Mouse (Mus musculus) stomach, embryonic 15.5 days (tissue): ENCODE measurements around the gene Ehd1. TPM values are rescaled to one million over a fixed set of nuclear protein-coding genes. Genes with fewer than 3 reads are reported as not detected.

Source experiments
- ATAC-seq: fragments of 200-750 bp; cut with Nextera tagmentation; 2 replicates; pipeline ENCODE4 v1.8.0; 2017; ENCODE audit warnings: low read depth, moderate number of reproducible peaks, moderate TSS enrichment; ENCODE audit not compliant: insufficient read depth, low FRiP score
- H3K27ac ChIP-seq: fragments of 300-500 bp; sonication (generic); 2 replicates; pipeline ENCODE4 v1.5.1; 2015; ENCODE audit warnings: mild to moderate bottlenecking, inconsistent platforms
- H3K27me3 ChIP-seq: fragments of 300-500 bp; sonication (generic); replicated peaks from 2 replicates; pipeline ENCODE4 v1.6.1; 2015; ENCODE audit warnings: inconsistent platforms
- H3K36me3 ChIP-seq: fragments of 300-500 bp; sonication (generic); 2 replicates; pipeline ENCODE4 v1.6.1; 2015; ENCODE audit warnings: inconsistent platforms
- H3K4me1 ChIP-seq: fragments of 300-500 bp; sonication (generic); 2 replicates; pipeline ENCODE4 v1.6.1; 2015; ENCODE audit warnings: inconsistent platforms
- H3K4me2 ChIP-seq: fragments of 300-500 bp; sonication (generic); 2 replicates; pipeline ENCODE4 v1.6.1; 2015; ENCODE audit warnings: mild to moderate bottlenecking, inconsistent platforms
- H3K4me3 ChIP-seq: fragments of 300-500 bp; sonication (generic); replicated peaks from 2 replicates; pipeline ENCODE4 v1.5.1; 2015; ENCODE audit warnings: inconsistent platforms
- H3K9ac ChIP-seq: fragments of 300-500 bp; sonication (generic); 2 replicates; pipeline ENCODE4 v1.6.1; 2015; ENCODE audit warnings: inconsistent platforms
- H3K9me3 ChIP-seq: fragments of 300-500 bp; sonication (generic); 2 replicates; pipeline ENCODE4 v1.6.1; 2016; ENCODE audit warnings: inconsistent platforms
- WGBS: fragments of 180-500 bp; shearing (Covaris S2); methylation state at CpG from one replicate; pipeline ENCODE4 v1.1.7; 2015; 5-methylcytosine and 5-hydroxymethylcytosine counted together
- polyA plus RNA-seq: library from polyadenylated mRNA; unstranded; fragments of >200 nt; fragmentation: Nextera tagmentation; extraction: Ambion mirVana; gene quantifications from 2 replicates; pipeline ENCODE4 v1.2.1, GENCODE M21; 2015

Ehd1 gene
- polyA plus RNA-seq, 1 experiment from 2014 or later: 73.4 TPM

DNA sequence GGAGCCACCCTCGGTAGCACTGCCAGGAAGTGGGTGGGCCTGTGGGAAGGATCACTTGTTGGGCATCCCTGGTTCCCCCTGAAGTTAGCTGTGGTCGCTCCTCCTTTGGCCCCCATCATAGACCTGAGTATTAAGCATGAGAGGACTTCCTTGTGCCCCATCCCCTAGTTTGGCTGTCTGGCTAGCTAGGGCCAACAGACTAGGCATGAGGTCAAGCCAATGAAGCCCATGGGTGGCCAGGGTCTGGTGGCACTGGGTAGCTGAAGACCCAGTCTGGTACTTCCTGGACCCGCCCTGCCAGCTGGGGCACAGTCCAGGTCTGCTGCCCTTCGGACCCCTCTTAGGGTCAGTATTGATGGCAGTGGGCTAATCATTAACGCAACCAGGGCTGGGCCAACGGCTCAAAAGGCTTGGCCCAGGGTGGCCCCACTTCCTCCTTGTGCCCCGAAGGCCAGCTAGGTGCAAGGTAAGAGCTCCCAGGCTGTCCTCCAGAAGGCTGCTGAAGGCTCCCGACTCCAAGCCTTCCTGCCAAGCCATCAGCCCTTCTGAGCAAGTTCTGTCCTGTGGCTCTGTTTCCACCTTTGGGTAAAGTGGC lies 13.6 kb upstream of the Ehd1 start:
- Histone ChIP-seq H3K27me3 (no peaks in the 10 kb centered on the region), H3K4me3 (peak overlapping the region; percentile 35), H3K4me2 (peak overlapping the region; percentile 49), H3K27ac (peak overlapping the region; percentile 78), H3K4me1 (peaks cover 2% of the 10 kb centered on the region; the same call in 1 of the 2 replicates), H3K36me3 (peaks cover 24% of the 10 kb centered on the region), H3K9me3 (no peaks in the 10 kb centered on the region), H3K9ac (no peak overlapping the region)
- ATAC-seq: peak; percentile 68
- 64% methylated on average over 8 of the region's 8 CpGs for WGBS

DNA sequence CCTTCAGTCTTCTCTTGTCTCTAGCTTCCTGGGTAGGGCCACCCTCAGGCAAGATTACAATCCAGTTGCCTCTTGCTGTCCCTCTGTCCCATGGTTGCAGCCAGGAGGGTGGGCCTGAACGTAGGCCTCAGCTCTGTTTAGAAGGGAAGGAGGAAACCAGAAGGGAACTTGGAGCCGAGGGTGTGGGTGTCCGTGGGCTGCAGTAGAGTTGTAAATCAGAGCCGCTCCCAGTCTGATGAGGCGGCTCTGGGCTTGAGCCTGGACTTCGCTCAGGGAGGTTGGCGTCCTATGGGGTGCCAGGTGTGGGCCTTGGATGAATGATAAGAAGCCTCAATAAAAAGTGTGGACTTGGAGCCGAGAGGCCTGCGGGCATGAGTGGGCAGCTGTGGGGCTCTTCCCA lies 12.3 kb upstream of the Ehd1 start:
- H3K4me1 ChIP-seq: peaks cover 2% of the 10 kb centered on the region; the same call in 1 of the 2 replicates
- peak overlapping the region; percentile 35 for H3K4me3 ChIP-seq
- no peaks in the 10 kb centered on the region for H3K27me3 ChIP-seq
- peaks cover 20% of the 10 kb centered on the region for H3K36me3 ChIP-seq
- H3K9me3 ChIP-seq: no peaks in the 10 kb centered on the region
- ATAC-seq: peak; percentile 33; the same call in 1 of the 2 replicates
- peak overlapping the region; percentile 49 for H3K4me2 ChIP-seq
- WGBS: 58% methylated on average over 9 of the region's 9 CpGs
- no peak overlapping the region; the same call in 1 of the 2 replicates for H3K9ac ChIP-seq
- peak overlapping the region; percentile 78; the same call in 1 of the 2 replicates for H3K27ac ChIP-seq

- H3K27me3 ChIP-seq: no peaks in the 10 kb centered on the region
- H3K36me3 ChIP-seq: peaks cover 18% of the 10 kb centered on the region
- H3K4me2 ChIP-seq: peak overlapping the region; percentile 49
- H3K9me3 ChIP-seq: no peaks in the 10 kb centered on the region
- H3K4me1 ChIP-seq: peaks cover 2% of the 10 kb centered on the region; the same call in 1 of the 2 replicates
- ATAC-seq: no peak
- peak overlapping the region; percentile 35 for H3K4me3 ChIP-seq
- WGBS: 76% methylated on average over 8 of the region's 8 CpGs
- 0 out of 2 replicates have a peak overlapping the region, but pooled peaks have one; percentile 21 for H3K27ac ChIP-seq
- H3K9ac ChIP-seq: no peak overlapping the region
These were observed 11.6 kb upstream of the Ehd1 start for GRCm38 (mm10) chr19:6264945-6265344.

DNA sequence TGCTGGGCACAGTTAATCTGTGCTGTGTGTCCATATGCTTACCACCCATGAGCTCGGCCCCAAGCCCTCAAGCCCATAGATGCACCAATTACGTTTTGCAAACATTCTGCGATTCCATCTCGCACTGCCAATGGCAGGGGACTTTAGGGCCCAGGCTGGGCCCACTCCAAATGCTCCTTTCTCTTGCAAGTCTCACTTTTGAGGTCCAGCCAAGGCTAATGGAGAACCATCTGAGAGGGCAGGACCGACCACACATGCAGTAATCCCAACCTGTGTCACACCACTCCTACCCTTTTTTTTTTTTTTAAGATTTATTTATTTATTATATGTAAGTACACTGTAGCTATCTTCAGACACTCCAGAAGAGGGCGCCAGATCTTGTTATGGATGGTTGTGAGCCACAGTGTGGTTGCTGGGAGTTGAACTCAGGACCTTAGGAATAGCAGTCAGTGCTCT lies 10.8 kb upstream of the Ehd1 start:
- no peak overlapping the region for H3K27ac ChIP-seq
- H3K4me2 ChIP-seq: 0 out of 2 replicates have a peak overlapping the region, but pooled peaks have one; percentile 49
- no peak for ATAC-seq
- WGBS: 67% methylated on average over 6 of the region's 6 CpGs
- H3K27me3 ChIP-seq: no peaks in the 10 kb centered on the region
- H3K4me1 ChIP-seq: peaks cover 2% of the 10 kb centered on the region; the same call in 1 of the 2 replicates
- no peaks in the 10 kb centered on the region for H3K9me3 ChIP-seq
- 0 out of 2 replicates have a peak overlapping the region, but pooled peaks have one; percentile 35 for H3K4me3 ChIP-seq
- no peak overlapping the region for H3K9ac ChIP-seq
- peaks cover 10% of the 10 kb centered on the region for H3K36me3 ChIP-seq

DNA sequence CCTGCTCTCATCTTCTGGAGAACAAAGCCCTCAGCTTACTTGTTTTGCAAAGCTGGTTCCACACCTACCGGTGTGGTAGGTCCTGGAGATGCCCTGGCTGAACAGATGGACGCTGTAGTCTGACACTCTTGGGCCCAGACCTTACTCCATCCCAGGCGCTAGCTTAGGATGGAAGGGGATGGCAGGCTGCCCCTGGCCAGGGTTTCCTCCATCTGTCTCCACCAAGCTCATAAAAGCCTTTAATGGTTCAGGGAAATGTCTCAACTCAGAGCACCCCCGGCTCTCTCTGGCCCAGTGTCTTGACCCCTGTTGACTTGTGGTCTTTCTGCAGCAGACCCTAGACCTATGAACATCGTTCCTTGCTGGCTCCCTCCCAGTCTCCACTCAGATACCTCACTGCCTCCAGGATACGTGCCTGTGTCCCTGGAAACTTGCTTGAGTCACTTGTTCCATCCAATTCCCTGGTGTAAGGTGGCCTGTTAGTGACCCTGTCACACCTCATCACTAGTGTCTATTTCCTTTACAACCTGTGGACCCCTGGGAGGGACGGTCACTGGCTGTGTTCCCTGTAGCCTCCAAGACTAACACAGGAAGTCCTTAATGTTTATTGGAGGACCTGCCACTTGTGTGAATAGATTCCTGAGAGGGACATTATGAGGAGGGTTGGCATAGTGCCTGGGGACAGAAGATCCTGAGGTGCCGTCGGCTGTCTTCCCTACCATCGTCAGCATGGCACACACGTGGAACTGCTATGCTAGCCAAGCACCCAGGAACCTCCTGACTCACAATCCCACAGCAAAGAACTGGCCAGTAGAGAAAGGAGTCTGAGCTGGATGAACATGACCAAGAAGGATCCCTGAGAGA lies 9.0 kb upstream of the Ehd1 start:
- WGBS: 60% methylated on average over 11 of the region's 11 CpGs
- H3K9ac ChIP-seq: no peak overlapping the region
- no peak for ATAC-seq
- H3K36me3 ChIP-seq: no peaks in the 10 kb centered on the region
- H3K4me1 ChIP-seq: peaks cover 6% of the 10 kb centered on the region; the same call in 1 of the 2 replicates
- no peak overlapping the region for H3K27ac ChIP-seq
- H3K4me2 ChIP-seq: no peak overlapping the region
- no peaks in the 10 kb centered on the region for H3K9me3 ChIP-seq
- no peaks in the 10 kb centered on the region for H3K27me3 ChIP-seq
- H3K4me3 ChIP-seq: no peak overlapping the region

- H3K27ac ChIP-seq: no peak overlapping the region
- peak; percentile 52; the same call in 1 of the 2 replicates for ATAC-seq
- no peak overlapping the region for H3K9ac ChIP-seq
These were observed 8.4 kb upstream of the Ehd1 start for GRCm38 (mm10) chr19:6268170-6268528.

DNA sequence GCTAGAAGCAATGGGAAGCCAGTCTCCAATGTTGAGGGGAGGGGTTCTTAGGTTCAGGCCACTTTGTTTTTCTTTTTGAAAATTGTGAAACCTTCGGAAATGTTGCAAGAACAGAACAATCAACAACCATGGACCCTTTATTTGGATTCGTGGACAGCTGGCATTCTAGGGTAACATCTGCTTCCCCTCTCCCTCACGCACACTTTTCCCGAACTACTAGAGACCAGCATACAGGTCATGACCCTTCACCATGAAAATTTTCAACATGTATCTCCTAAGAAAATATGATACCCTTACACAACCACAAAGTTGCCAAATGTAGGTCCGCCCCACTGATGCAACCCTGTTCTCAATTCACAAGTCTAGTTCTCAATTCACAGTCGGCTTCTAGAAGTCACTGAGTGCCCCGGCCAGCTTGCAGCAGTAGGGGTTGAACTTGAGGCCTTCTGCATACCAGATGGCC lies 7.8 kb upstream of the Ehd1 start:
- no peak overlapping the region for H3K27ac ChIP-seq
- no peaks in the 10 kb centered on the region for H3K9me3 ChIP-seq
- H3K4me1 ChIP-seq: peaks cover 6% of the 10 kb centered on the region; the same call in 1 of the 2 replicates
- 78% methylated on average over 7 of the region's 7 CpGs for WGBS
- H3K4me3 ChIP-seq: no peak overlapping the region
- no peak for ATAC-seq
- H3K36me3 ChIP-seq: no peaks in the 10 kb centered on the region
- no peak overlapping the region for H3K4me2 ChIP-seq
- H3K27me3 ChIP-seq: no peaks in the 10 kb centered on the region
- H3K9ac ChIP-seq: no peak overlapping the region

More at GRCm38 (mm10) chr19:6268170-6268528, 8.4 kb upstream of the Ehd1 start:
- Histone ChIP-seq H3K4me1 (peaks cover 6% of the 10 kb centered on the region; the same call in 1 of the 2 replicates), H3K9me3 (no peaks in the 10 kb centered on the region), H3K36me3 (no peaks in the 10 kb centered on the region), H3K4me3 (no peak overlapping the region), H3K27me3 (no peaks in the 10 kb centered on the region), H3K4me2 (no peak overlapping the region)
- 13% methylated on average over 8 of the region's 8 CpGs for WGBS

DNA sequence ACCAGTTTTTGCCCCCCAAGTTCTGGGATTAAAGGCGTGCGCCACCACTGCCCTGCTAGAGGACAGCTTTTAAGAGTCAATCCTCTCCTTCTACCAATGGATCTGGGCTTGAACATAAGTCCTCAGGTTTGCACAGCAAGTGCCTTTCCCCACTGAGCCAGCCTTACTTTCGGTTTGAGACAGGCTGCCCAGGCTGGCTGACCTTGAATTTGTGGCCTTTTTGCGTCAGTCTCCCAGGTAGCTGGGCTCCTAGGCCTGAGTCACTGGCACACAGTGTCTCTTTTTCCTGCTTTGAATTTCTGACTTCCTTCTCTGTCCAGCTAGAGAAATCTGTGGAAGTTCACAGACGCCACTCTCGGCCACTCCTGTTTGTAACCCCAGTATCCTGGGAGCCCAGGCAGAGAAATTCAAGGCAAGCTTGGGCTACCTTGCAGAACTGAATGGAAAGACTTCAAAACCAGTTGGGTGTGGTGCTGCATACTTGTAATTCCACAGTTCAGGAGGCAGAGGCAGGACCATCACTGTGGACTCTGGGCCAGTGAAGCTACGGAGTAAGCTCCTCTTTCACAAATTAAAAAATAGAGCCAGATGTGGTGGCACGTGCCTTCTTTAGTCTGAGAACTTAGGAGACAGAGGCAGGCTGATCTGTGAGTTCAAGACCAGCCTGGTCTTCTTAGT lies 6.6 kb upstream of the Ehd1 start:
- H3K9me3 ChIP-seq: no peaks in the 10 kb centered on the region
- no peak overlapping the region for H3K27ac ChIP-seq
- peaks cover 6% of the 10 kb centered on the region; the same call in 1 of the 2 replicates for H3K4me1 ChIP-seq
- no peak overlapping the region for H3K9ac ChIP-seq
- 80% methylated on average over 8 of the region's 8 CpGs for WGBS
- H3K4me3 ChIP-seq: no peak overlapping the region
- no peak for ATAC-seq
- H3K4me2 ChIP-seq: no peak overlapping the region
- no peaks in the 10 kb centered on the region for H3K36me3 ChIP-seq
- H3K27me3 ChIP-seq: no peaks in the 10 kb centered on the region

DNA sequence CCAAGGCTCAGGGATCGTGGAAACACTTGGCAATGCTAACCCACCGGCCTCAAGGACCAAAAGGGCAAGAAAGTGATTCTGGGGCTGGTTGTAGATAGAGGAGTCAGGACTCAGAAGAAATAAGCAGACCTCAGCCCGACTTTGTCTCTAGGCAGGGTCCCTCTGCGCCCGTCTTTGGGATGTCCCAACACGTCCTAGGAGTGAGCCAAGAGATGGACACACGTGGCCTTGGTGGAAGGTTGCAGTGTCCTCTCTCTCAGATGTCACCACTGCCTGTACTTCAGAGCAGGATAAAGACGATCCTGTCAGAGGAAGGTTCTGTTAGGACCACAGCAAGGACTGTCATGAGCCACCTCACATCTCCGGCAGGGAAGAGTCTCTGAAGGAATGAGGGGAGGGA lies 5.9 kb upstream of the Ehd1 start:
- peaks cover 9% of the 10 kb centered on the region for H3K4me1 ChIP-seq
- H3K27ac ChIP-seq: no peak overlapping the region
- no peaks in the 10 kb centered on the region for H3K9me3 ChIP-seq
- no peak for ATAC-seq
- no peak overlapping the region for H3K4me2 ChIP-seq
- no peaks in the 10 kb centered on the region for H3K27me3 ChIP-seq
- WGBS: 58% methylated on average over 9 of the region's 9 CpGs
- H3K36me3 ChIP-seq: no peaks in the 10 kb centered on the region
- H3K4me3 ChIP-seq: no peak overlapping the region
- H3K9ac ChIP-seq: no peak overlapping the region

DNA sequence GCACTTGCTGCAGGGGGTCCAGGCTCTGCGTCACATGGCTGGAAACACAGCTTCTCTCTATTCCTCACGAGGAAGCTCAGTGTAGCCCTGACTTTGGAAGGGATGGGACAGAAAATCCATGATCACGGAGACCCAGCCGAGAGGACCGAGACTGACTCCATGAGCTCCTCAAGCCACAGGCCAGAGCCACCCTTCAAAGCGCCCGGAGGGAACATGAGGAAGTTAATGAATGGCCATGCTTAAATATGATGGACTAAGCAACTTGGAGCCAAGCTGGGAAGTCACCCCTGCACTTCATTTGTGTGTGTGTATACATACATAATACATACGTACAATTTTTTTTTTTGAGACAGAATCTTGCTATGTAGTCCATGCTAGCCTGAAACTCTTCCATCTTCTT lies 5.3 kb upstream of the Ehd1 start:
- no peaks in the 10 kb centered on the region for H3K36me3 ChIP-seq
- ATAC-seq: no peak

DNA sequence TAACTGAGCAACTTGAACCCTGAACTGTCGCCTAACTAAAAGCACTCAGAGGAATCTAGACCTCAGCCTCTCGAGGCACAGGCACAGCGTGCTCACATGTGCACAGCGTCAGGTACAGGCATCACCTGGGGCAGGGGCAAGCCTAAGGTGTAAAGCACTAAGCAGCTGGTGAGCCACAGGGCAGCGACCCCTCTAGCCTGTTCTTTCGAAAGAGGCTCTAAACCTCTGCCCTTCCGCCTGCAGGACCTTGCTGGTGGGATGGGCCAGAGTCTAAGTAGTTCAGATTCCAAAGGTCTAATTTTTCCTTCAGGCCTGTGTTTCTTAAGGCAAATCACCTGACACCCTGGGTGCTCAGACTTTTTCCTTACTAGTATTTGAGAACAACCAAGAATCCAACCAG lies 4.5 kb upstream of the Ehd1 start:
- H3K27me3 ChIP-seq: no peaks in the 10 kb centered on the region
- 64% methylated on average over 7 of the region's 7 CpGs for WGBS
- H3K9me3 ChIP-seq: no peaks in the 10 kb centered on the region
- no peak overlapping the region for H3K27ac ChIP-seq
- ATAC-seq: no peak
- H3K4me2 ChIP-seq: no peak overlapping the region
- no peak overlapping the region for H3K9ac ChIP-seq
- no peaks in the 10 kb centered on the region for H3K36me3 ChIP-seq
- H3K4me3 ChIP-seq: no peak overlapping the region
- H3K4me1 ChIP-seq: peaks cover 12% of the 10 kb centered on the region

More for the DNA sequence above, 5.3 kb upstream of the Ehd1 start:
- Histone ChIP-seq H3K4me3 (no peak overlapping the region), H3K4me1 (peaks cover 12% of the 10 kb centered on the region), H3K9ac (no peak overlapping the region), H3K4me2 (no peak overlapping the region), H3K27ac (no peak overlapping the region), H3K9me3 (no peaks in the 10 kb centered on the region), H3K27me3 (no peaks in the 10 kb centered on the region)
- WGBS: 32% methylated on average over 8 of the region's 8 CpGs
